Mouse (Mus musculus) heart, embryonic 10.5 days (tissue): Measurements from ENCODE around the gene Hp1bp3. TPM values are rescaled to one million over a fixed set of nuclear protein-coding genes. Genes with fewer than 3 reads are reported as not detected.

ENCODE experiments used
- DNase-seq: peaks from one replicate; pipeline ENCODE4 v3.0.0-alpha.2; 2017; ENCODE audit warnings: low spot score
- H3K27ac ChIP-seq: fragments of 300-500 bp; sonication (generic); 2 replicates; pipeline ENCODE4 v1.5.1; 2016; ENCODE audit warnings: mild to moderate bottlenecking
- H3K27me3 ChIP-seq: fragments of 300-500 bp; sonication (generic); 2 replicates; pipeline ENCODE4 v1.6.1; 2016; ENCODE audit warnings: mild to moderate bottlenecking; ENCODE audit not compliant: poor library complexity, insufficient read depth, severe bottlenecking
- H3K36me3 ChIP-seq: fragments of 300-500 bp; sonication (generic); 2 replicates; pipeline ENCODE4 v1.6.1; 2016; ENCODE audit warnings: mild to moderate bottlenecking, moderate library complexity
- H3K4me1 ChIP-seq: fragments of 300-500 bp; sonication (generic); 2 replicates; pipeline ENCODE4 v1.6.1; 2016; ENCODE audit warnings: mild to moderate bottlenecking
- H3K4me3 ChIP-seq: fragments of 300-500 bp; sonication (generic); 2 replicates; pipeline ENCODE4 v1.5.1; 2016; ENCODE audit warnings: mild to moderate bottlenecking, moderate library complexity
- H3K9me3 ChIP-seq: fragments of 300-500 bp; sonication (generic); 2 replicates; pipeline ENCODE4 v1.6.1; 2016; ENCODE audit warnings: mild to moderate bottlenecking, moderate library complexity
- WGBS: fragments of 180-500 bp; shearing (Covaris S2); methylation state at CpG from one replicate; pipeline ENCODE4 v1.1.7; 2016; 5-methylcytosine and 5-hydroxymethylcytosine counted together
- polyA plus RNA-seq: library from polyadenylated mRNA; unstranded; fragments of >200 nt; fragmentation: Nextera tagmentation; extraction: Ambion mirVana; gene quantifications from 2 replicates; pipeline ENCODE4 v1.2.1, GENCODE M21; 2016

Hp1bp3 gene
- polyA plus RNA-seq, 1 experiment from 2014 or later: 104 TPM

DNA sequence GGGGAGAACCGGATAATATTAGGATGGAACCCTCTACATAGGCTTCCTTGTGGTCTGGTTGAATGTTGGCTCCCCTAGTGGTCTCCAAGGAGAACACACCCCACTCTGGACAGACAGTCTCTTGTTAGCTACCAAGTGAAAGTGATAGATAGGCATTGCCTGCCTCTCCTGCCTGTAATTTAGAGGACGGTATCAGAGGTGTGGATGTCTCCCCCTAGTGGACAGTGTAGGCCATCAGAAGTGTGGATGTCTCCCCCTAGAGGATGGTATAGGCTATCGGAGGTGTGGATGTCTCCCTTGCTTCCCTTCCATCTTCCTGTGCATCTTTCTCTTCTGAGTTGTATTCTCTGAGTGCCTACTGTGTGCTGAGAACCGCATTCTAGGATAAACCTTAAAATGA is 66.7 kb downstream of the Hp1bp3 start:
- Histone ChIP-seq H3K36me3 (no peaks in the 10 kb centered on the region), H3K27ac (no peak overlapping the region), H3K4me3 (no peak overlapping the region), H3K4me1 (no peaks in the 10 kb centered on the region), H3K27me3 (peaks cover 39% of the 10 kb centered on the region), H3K9me3 (no peaks in the 10 kb centered on the region)
- WGBS: 23% methylated on average over 4 of the region's 4 CpGs
- DNase-seq: peak; percentile 83

- H3K4me3 ChIP-seq: no peak overlapping the region
- H3K4me1 ChIP-seq: no peaks in the 10 kb centered on the region
- WGBS: 85% methylated on average over 12 of the region's 12 CpGs
- H3K27ac ChIP-seq: no peak overlapping the region
- no peak for DNase-seq
- H3K9me3 ChIP-seq: no peaks in the 10 kb centered on the region
- no peaks in the 10 kb centered on the region for H3K36me3 ChIP-seq
- peaks cover 26% of the 10 kb centered on the region; the same call in 1 of the 2 replicates for H3K27me3 ChIP-seq
These were observed 70.3 kb downstream of the Hp1bp3 start for GRCm38 (mm10) chr4:138286411-138286810.

- 76% methylated on average over 7 of the region's 7 CpGs for WGBS
- Histone ChIP-seq H3K9me3 (no peaks in the 10 kb centered on the region), H3K4me3 (no peak overlapping the region), H3K4me1 (no peaks in the 10 kb centered on the region), H3K27me3 (peaks cover 21% of the 10 kb centered on the region; the same call in 1 of the 2 replicates), H3K36me3 (no peaks in the 10 kb centered on the region), H3K27ac (no peak overlapping the region)
- DNase-seq: no peak
These were observed 72.6 kb downstream of the Hp1bp3 start for GRCm38 (mm10) chr4:138288691-138289090.

DNA sequence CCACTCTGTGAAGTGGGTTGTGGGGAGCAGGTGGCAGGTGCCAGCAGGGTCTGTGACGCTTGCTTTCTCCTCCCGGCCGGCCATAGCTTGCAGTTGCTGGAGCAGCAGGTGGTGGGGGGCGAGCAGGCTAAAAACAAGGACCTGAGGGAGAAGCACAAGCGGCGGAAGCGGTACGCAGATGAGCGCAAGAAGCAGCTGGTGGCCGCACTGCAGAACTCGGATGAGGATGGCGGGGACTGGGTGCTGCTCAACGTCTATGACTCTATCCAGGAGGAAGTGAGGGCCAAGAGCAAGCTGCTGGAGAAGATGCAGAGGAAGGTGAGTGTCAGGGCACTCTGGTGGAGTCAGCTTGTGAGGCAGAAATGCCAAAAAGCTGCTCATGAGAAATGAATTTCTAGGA is 75.9 kb downstream of the Hp1bp3 start:
- DNase-seq: no peak
- H3K27ac ChIP-seq: no peak overlapping the region
- H3K4me3 ChIP-seq: no peak overlapping the region
- H3K36me3 ChIP-seq: no peaks in the 10 kb centered on the region
- H3K9me3 ChIP-seq: no peaks in the 10 kb centered on the region
- H3K27me3 ChIP-seq: peaks cover 18% of the 10 kb centered on the region; the same call in 1 of the 2 replicates
- no peaks in the 10 kb centered on the region for H3K4me1 ChIP-seq
- WGBS: 85% methylated on average over 13 of the region's 13 CpGs

DNA sequence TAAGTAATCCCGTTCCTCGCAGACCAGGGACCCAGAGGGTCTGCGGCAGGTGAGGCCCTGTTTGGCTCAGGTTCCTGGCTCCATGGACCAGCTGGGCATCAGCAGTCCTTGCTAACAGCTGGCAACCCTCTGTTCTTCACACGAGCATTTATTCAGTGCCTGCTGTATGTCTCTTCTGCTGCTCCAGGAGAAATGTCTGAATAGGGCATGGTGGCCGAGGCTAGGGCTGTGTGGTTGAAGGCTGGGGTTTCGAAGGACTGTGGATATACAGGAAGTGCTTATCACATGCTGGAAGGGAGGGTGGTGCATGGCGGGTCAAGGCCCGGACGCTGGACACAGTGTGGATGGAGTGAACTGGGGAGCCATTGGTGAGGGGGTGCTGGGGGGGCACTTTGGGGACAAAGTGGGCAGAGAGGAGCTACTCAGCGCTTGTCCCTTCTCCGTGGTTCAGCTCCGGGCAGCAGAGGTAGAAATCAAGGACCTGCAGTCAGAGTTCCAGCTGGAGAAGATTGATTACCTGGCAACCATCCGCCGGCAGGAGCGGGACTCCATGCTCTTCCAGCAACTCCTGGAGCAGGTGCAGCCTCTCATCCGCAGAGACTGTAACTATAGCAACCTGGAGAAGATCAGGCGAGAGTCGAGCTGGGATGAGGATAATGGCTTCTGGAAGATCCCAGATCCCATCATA is 77.3 kb downstream of the Hp1bp3 start:
- H3K27me3 ChIP-seq: peaks cover 4% of the 10 kb centered on the region; the same call in 1 of the 2 replicates
- no peaks in the 10 kb centered on the region for H3K36me3 ChIP-seq
- H3K4me3 ChIP-seq: no peak overlapping the region
- 81% methylated on average over 18 of the region's 18 CpGs for WGBS
- H3K4me1 ChIP-seq: no peaks in the 10 kb centered on the region
- H3K27ac ChIP-seq: no peak overlapping the region
- no peak for DNase-seq
- H3K9me3 ChIP-seq: no peaks in the 10 kb centered on the region

- Histone ChIP-seq H3K9me3 (no peaks in the 10 kb centered on the region), H3K36me3 (no peaks in the 10 kb centered on the region), H3K27me3 (peaks cover 4% of the 10 kb centered on the region; the same call in 1 of the 2 replicates), H3K4me1 (no peaks in the 10 kb centered on the region), H3K4me3 (no peak overlapping the region), H3K27ac (no peak overlapping the region)
- DNase-seq: no peak
- 78% methylated on average over 10 of the region's 14 CpGs for WGBS
These were observed 78.0 kb downstream of the Hp1bp3 start for GRCm38 (mm10) chr4:138293949-138294550.

Other genes with a start within 250 kb of the Hp1bp3 start
- gene Eif4g3, start 223.3 kb upstream of the Hp1bp3 start, polyA plus RNA-seq: 29.0 and 35.3 TPM in 2 replicates
- gene Sh2d5, start 34.1 kb downstream of the Hp1bp3 start, polyA plus RNA-seq: 0.65 and 0.89 TPM in 2 replicates
- gene Kif17, start 34.1 kb downstream of the Hp1bp3 start, polyA plus RNA-seq: 0.60 and 0.64 TPM in 2 replicates
- gene Ddost, start 88.4 kb downstream of the Hp1bp3 start, polyA plus RNA-seq: 340 and 349 TPM in 2 replicates
- gene Pink1, start 110.0 kb downstream of the Hp1bp3 start, polyA plus RNA-seq: 27.8 and 42.2 TPM in 2 replicates
- gene Cda, start 151.7 kb downstream of the Hp1bp3 start, polyA plus RNA-seq: 4.5 and 5.2 TPM in 2 replicates
- gene Fam43b, start 180.2 kb downstream of the Hp1bp3 start, polyA plus RNA-seq: 0.16 TPM in 1 of 2 replicates, not detected in the other
- gene Mul1, start 218.4 kb downstream of the Hp1bp3 start, polyA plus RNA-seq: 22.2 and 24.9 TPM in 2 replicates
- gene Camk2n1, start 238.0 kb downstream of the Hp1bp3 start, polyA plus RNA-seq: 0.38 and 0.70 TPM in 2 replicates